Mouse (Mus musculus): ENCODE data around the gene Vav3. TPM values are rescaled to one million over a fixed set of nuclear protein-coding genes. Genes with fewer than 3 reads are reported as not detected.

Gene Vav3
- total RNA-seq, 2 experiments from 2014 or later: 14.1 to 16.2 TPM

GRCm38 (mm10) chr3:109596084-109596483 is 255.6 kb downstream of the Vav3 start:
- DNase-seq: no peak

- DNase-seq: no peak
These were observed 260.4 kb downstream of the Vav3 start for GRCm38 (mm10) chr3:109600699-109601451.

GRCm38 (mm10) chr3:109602753-109603152 is 262.3 kb downstream of the Vav3 start:
- no peak for DNase-seq

GRCm38 (mm10) chr3:109606121-109606520 is 265.7 kb downstream of the Vav3 start:
- no peak for DNase-seq

- DNase-seq: peak; percentile 10 to 21
These were observed 281.3 kb downstream of the Vav3 start for GRCm38 (mm10) chr3:109621721-109622120.

- DNase-seq: no peak
These were observed 281.9 kb downstream of the Vav3 start for GRCm38 (mm10) chr3:109622361-109622760.

- no peak for DNase-seq
These were observed 282.4 kb downstream of the Vav3 start for GRCm38 (mm10) chr3:109622816-109623215.

- no peak for DNase-seq
These were observed 283.3 kb downstream of the Vav3 start for GRCm38 (mm10) chr3:109623770-109624169.

- no peak for DNase-seq
These were observed 295.6 kb downstream of the Vav3 start for GRCm38 (mm10) chr3:109636045-109636444.

- DNase-seq: no peak
These were observed 298.9 kb downstream of the Vav3 start for GRCm38 (mm10) chr3:109639386-109639785.

- DNase-seq: no peak
These were observed 300.3 kb downstream of the Vav3 start for GRCm38 (mm10) chr3:109640796-109641195.

GRCm38 (mm10) chr3:109648242-109648641 is 307.8 kb downstream of the Vav3 start:
- DNase-seq: no peak

GRCm38 (mm10) chr3:109651479-109651878 is 311.0 kb downstream of the Vav3 start:
- no peak for DNase-seq

- no peak for DNase-seq
These were observed 312.6 kb downstream of the Vav3 start for GRCm38 (mm10) chr3:109652860-109653631.

GRCm38 (mm10) chr3:109654386-109654785 is 313.9 kb downstream of the Vav3 start:
- DNase-seq: no peak

- peak in 1 of 2 experiments; percentile 16 for DNase-seq
These were observed 331.3 kb downstream of the Vav3 start for GRCm38 (mm10) chr3:109671716-109672115.

- no peak for DNase-seq
These were observed 332.5 kb downstream of the Vav3 start for GRCm38 (mm10) chr3:109672925-109673324.

GRCm38 (mm10) chr3:109680281-109680680 is 339.8 kb downstream of the Vav3 start:
- no peak for DNase-seq

GRCm38 (mm10) chr3:109681863-109682262 is 341.4 kb downstream of the Vav3 start:
- no peak for DNase-seq

GRCm38 (mm10) chr3:109683608-109684295 is 343.3 kb downstream of the Vav3 start:
- no peak for DNase-seq

- DNase-seq: no peak
These were observed 350.1 kb downstream of the Vav3 start for GRCm38 (mm10) chr3:109690566-109690965.

GRCm38 (mm10) chr3:109692613-109693012 is 352.2 kb downstream of the Vav3 start:
- DNase-seq: no peak

GRCm38 (mm10) chr3:109701301-109701700 is 360.8 kb downstream of the Vav3 start:
- DNase-seq: no peak
